Mouse (Mus musculus): ENCODE results near the gene Hoxd10. TPM values are rescaled to one million over a fixed set of nuclear protein-coding genes. Genes with fewer than 3 reads are reported as not detected.

Hoxd10 gene
- polyA plus RNA-seq, 1 experiment, result not detected

Other genes starting within 250 kb of the Hoxd10 start
- 3.3 and 5.2 TPM in 2 replicates for gene Lnpk, start 112.5 kb upstream of the Hoxd10 start, polyA plus RNA-seq (2012; ENCODE audit: insufficient read depth, insufficient read length, missing spikeins)
- gene Evx2, start 32.4 kb upstream of the Hoxd10 start, polyA plus RNA-seq (2012; ENCODE audit: insufficient read depth, insufficient read length, missing spikeins), result not detected in 2 replicates
- not detected in 2 replicates for gene Hoxd13, start 23.6 kb upstream of the Hoxd10 start, polyA plus RNA-seq (2012; ENCODE audit: insufficient read depth, insufficient read length, missing spikeins)
- gene Hoxd12, start 16.9 kb upstream of the Hoxd10 start, polyA plus RNA-seq (2012; ENCODE audit: insufficient read depth, insufficient read length, missing spikeins), result not detected in 2 replicates
- gene Hoxd11, start 12.4 kb upstream of the Hoxd10 start, polyA plus RNA-seq (2012; ENCODE audit: insufficient read depth, insufficient read length, missing spikeins), result not detected in 2 replicates
- gene Hoxd9, start 5.8 kb downstream of the Hoxd10 start, polyA plus RNA-seq (2012; ENCODE audit: insufficient read depth, insufficient read length, missing spikeins), result 1.9 TPM in 1 of 2 replicates, not detected in the other
- gene Hoxd8, start 12.7 kb downstream of the Hoxd10 start, polyA plus RNA-seq (2012; ENCODE audit: insufficient read depth, insufficient read length, missing spikeins), result 7.4 and 10.4 TPM in 2 replicates
- gene Hoxd3, start 20.0 kb downstream of the Hoxd10 start, polyA plus RNA-seq (2012; ENCODE audit: insufficient read depth, insufficient read length, missing spikeins), result not detected in 2 replicates
- gene Hoxd4, start 20.0 kb downstream of the Hoxd10 start, polyA plus RNA-seq (2012; ENCODE audit: insufficient read depth, insufficient read length, missing spikeins), result 1.3 and 2.6 TPM in 2 replicates
- gene Gm28230, start 34.8 kb downstream of the Hoxd10 start, polyA plus RNA-seq (2012; ENCODE audit: insufficient read depth, insufficient read length, missing spikeins), result not detected in 2 replicates
- not detected in 2 replicates for gene Hoxd1, start 71.1 kb downstream of the Hoxd10 start, polyA plus RNA-seq (2012; ENCODE audit: insufficient read depth, insufficient read length, missing spikeins)
- 163 and 243 TPM in 2 replicates for gene Mtx2, start 133.9 kb downstream of the Hoxd10 start, polyA plus RNA-seq (2012; ENCODE audit: insufficient read depth, insufficient read length, missing spikeins)

Measured in brown adipose tissue, adult 24 weeks (tissue).